Mouse (Mus musculus): ENCODE results near the gene Gm15737.

Gene Gm15737

DNA sequence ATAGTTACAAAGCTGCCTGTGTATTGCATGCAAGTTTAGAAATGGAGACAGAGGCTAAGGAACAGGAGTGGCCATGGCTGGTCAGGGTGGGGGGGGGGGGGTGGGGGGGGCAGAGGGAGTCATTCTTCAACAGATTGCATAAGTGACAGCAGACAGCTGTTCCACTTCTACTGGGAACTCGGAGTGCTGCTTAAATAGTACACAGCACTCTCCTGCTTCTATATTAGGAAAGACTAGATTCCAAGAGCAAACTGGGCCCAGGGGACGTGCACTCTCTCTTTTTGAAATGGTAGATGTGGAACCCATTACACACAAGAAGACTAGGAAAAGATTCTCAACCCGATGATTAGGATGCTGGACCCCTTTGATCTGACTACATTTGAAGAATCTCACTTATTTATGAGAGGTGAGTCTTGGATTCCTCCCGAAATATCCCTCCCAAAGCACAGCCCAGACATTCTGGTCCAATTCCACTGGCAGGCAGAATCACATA lies at the start of gene Gm15737:
Gene Gm15737, plus strand, starts transcription at position 269 of the 493 bp plus-strand sequence.
- DNase-seq (ENCODE audit: low spot score): peak; percentile 26

DNA sequence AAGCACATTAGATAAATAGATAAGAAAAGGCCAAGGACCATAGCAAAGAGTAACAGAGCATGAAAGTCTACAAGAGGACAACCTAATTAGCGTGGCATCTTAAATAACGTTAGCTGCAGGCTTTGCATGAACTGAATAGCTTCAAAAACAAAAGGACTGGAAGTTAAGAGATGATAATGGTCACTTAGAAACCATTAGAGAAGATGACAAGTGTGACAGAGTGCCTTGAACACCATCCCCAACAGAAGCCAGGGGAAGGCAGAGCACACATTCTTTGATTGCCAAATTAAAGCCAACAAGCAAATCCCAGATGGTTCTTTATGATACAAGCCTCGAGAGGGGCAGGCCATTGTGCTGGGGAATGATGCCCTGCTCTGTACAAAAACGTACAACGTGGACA lies 47.6 kb upstream of the Gm15737 start:
- no peak for DNase-seq (ENCODE audit: low spot score)

DNA sequence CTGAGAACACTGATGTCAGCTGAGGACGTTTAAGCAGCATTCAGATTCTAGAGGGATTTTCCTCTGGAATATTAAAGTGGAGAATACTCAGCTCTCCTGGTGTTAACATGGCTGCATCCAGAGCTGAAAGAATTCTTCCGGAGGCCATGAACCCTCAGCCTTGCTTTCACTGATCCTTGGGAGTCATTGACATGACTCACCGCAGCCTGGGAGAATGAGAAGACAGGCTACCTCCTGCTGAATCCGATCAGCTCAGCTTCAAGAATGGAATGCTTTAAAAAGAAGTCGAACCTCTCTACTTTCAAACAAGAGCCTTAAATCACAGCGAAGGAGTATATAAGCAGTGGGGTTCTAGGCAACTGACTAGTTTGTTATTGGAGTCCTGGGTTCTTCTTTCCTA lies 47.2 kb upstream of the Gm15737 start:
- DNase-seq (ENCODE audit: low spot score): no peak

- DNase-seq (ENCODE audit: low spot score): no peak
Measured at GRCm38 (mm10) chr6:92823991-92824390, 45.2 kb upstream of the Gm15737 start.

DNA sequence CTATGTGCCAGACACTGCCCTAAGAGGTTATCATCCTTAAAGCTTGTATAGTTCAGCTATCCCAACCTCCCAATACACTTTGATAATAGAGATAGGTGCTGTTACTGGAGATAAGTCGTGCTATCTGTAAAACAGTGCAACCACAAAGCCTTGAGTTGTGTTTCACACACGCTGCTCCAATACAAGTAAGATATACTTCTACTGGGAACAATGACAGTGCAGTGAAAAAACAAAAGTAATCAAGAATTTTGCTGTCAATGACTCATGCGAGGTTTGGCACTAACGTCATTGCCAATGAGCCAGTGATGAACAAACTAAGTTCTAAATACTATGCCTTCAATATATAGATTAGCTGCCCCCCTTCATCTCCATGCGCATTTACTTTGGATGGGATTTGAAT lies 42.6 kb upstream of the Gm15737 start:
- no peak for DNase-seq (ENCODE audit: low spot score)

GRCm38 (mm10) chr6:92827360-92827759 lies 41.8 kb upstream of the Gm15737 start:
- no peak for DNase-seq (ENCODE audit: low spot score)

- DNase-seq (ENCODE audit: low spot score): no peak
Measured at GRCm38 (mm10) chr6:92829148-92829547, 40.0 kb upstream of the Gm15737 start.

DNA sequence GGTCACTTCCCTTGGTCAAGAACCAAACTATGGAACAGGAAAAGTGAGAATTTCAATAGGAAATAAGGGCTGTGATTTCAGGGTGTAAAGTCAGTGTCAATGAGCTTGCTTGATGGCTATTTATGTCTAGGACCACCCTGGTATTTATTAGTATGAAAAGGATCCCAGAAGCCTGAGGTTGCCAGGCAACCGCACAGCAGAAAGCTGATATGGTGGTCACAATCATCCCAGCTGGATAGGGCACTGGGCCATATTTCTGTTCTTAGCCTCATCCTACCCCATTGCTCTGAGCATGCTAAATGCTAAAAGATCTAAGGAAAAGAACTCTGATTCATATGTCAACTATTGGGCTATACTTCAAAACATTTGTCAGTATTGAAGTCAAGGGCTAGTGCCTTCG lies 38.1 kb upstream of the Gm15737 start:
- DNase-seq (ENCODE audit: low spot score): no peak

DNA sequence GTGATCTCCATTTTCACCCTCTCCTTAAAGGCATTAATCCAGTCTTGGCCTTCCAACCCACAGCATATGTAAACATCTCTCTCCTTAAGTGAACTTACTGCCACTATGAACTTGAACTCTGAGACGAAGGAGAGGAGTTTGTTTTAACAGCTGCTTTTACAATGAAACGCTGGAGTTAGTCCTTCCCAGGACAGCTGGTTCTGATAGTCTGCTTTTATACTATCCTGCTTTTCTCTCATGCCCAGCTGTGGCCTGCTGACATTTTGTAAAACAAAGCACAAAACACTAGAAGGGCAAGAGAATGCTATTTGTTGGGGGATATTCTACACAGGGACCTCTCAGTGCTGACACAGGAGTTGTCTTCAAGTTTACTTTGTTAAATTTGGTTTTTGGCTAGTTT lies 27.2 kb upstream of the Gm15737 start:
- no peak for DNase-seq (ENCODE audit: low spot score)

DNA sequence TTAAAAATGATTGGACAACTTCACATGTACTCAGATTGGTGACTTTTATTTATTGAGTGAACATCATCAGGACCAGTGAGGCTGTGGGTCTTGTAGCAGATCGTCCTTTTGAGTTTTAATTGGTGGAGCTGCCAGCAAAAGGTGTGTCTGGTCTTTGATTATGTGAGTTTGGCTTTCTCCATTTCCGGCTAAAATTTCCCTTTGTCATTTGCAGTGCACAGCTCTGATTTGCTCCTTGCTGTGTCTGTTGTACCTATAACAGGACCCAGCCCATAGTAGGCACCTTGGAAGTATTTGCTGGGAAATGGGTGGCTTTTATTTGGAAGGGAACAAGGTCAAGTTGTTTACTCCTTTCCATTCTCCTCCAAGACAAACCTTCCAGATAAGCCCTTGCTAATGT lies 25.7 kb upstream of the Gm15737 start:
- DNase-seq (ENCODE audit: low spot score): no peak

DNA sequence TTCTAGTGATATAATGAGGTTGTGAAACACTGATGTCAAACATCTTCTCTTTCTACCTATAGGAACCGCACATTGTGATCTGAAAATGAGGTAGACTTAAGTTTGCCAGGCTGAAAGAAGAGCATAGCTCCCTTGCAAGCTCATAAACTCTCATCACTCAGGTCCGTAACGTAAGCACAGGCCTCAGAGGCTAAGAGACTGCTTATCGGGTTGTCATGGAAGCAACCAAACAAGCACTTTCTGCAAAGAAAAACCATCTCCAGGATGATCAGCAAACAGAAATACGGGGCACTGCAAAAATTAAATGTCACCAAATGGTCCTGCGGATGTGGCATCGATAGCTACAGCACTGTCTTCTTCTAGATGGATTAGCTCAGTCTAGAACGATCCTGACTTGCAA lies 23.3 kb upstream of the Gm15737 start:
- DNase-seq (ENCODE audit: low spot score): no peak

- DNase-seq (ENCODE audit: low spot score): no peak
Measured at GRCm38 (mm10) chr6:92846614-92847013, 22.5 kb upstream of the Gm15737 start.

DNA sequence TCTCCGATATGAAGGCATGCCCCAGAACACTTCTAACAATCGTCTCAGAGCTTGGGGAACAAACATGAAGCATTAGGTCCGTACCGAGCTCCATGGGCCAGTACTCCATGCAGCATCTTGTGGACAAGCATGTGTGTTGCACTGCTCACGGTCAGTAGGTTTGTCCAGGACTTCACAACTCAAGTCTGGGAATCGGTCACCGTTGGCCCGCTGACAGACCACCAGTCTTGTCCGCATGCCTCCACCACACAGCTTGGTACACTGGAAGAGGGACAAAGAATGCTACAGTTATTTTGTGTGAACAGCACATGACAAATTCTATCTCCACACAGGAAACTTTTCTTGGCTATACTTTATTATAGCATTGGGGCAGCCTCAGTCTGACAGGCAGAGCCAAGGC lies 19.9 kb upstream of the Gm15737 start:
- DNase-seq (ENCODE audit: low spot score): no peak

DNA sequence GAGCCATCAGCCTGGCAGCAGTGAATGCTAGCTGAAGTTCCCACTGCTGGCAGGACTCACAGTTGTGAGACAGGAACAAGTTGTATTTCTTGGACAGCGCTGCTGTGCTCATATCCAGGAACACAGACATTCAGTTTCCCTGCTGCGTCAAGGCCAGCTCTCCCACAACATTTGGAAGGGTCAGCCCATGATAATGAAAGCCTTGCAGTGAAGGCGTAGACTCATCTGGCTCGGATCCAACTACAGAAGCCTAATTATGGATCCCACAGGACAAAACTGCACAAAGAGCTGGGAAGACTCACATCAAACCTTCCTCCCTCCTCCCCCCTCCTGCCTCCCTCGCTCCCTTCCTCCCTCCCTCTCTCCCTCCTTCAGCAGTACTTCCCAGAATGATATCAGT lies 18.9 kb upstream of the Gm15737 start:
- peak; percentile 36 for DNase-seq (ENCODE audit: low spot score)

GRCm38 (mm10) chr6:92854873-92855272 lies 14.3 kb upstream of the Gm15737 start:
- DNase-seq (ENCODE audit: low spot score): no peak

DNA sequence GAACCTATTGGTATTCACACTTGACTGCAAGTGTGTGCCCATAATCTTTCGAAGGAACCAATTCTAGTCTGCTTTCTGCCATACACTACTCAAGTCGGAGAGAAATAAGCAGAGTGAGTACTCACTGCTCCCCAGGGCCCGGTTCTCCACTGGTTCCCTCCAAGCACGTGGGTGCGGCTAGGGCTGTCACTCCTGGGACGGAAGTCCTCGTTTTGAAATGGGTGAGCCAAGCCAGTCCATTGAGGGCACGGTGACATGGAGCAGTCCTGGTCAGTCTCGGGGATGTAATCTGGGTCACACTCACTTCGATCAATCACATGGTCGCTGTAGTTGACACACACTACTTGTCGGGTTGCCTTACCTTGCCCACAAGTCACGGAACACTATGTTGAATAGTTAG lies 11.4 kb upstream of the Gm15737 start:
- no peak for DNase-seq (ENCODE audit: low spot score)

DNA sequence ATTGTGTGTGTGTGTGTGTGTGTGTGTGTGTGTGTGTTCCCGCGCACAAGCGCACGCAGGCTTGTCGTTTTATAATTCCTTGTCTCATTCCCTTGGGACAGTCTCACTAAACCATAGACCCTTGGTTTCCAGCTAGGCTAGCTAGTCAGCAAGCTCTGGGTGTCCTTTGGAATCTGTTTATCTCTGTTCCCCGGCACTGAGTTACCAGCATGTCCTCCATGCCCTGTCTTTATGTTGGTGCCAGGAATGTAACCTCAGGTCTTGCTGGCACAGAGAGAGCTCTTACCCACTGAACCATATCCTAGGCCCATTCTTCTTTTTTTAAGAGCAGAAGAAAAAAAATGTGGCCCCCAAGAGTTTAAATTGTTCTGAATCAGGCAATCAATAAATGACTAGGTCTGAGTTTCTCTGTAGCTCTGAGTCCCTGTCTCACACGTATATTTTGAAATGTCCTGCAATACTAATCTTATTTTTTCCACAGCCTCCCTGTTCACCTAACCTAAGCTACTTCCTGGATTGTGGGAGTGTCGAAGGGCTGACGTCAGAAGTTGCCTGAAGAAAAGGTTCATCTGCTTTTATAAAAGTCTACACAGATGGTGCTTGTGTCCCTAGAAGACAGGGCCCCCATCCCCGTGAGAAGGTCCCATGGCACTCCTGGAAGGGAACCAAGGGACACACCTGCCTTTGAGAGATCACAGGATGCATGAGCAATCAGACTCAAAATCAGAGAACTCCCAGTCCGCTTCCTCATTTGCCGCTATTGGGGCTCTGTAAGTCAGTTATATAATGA lies 10.2 kb upstream of the Gm15737 start:
- DNase-seq (ENCODE audit: low spot score): no peak

DNA sequence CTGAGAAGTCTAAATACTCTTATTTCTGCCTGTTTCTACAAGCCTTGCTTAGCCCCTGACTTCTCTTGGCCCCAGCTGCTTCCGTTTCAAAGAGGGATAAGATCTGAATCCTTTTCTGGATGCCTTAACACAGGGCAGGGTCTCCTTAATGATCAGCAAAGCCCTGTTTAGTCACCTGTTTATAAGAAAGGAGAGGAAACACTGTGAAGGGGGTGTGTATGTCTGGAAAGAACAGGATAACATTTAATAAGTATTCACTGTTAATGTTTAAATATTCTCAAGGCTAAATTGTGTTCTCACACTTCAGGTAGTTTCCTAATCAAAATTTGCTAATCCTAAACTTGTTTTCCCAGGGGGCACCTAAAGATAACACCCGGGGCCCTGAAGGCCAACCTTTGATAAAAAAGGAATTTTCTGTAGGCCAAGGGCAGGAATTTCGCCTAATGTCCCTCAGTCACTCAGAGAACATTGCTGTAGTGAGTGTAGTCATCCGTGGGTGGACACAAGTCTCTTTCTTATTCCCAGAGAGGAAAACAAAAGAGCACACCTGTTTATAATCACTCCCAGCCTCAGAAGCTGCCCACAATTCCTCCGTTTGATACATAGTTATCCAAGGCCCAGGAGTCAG lies 8.8 kb upstream of the Gm15737 start:
- DNase-seq (ENCODE audit: low spot score): no peak

- no peak for DNase-seq (ENCODE audit: low spot score)
Measured at GRCm38 (mm10) chr6:92862599-92862998, 6.6 kb upstream of the Gm15737 start.

GRCm38 (mm10) chr6:92869582-92870219 lies 544 bp downstream of the Gm15737 start:
- DNase-seq (ENCODE audit: low spot score): no peak

- DNase-seq (ENCODE audit: low spot score): no peak
Measured at GRCm38 (mm10) chr6:92871813-92872212, 2.7 kb downstream of the Gm15737 start.

DNA sequence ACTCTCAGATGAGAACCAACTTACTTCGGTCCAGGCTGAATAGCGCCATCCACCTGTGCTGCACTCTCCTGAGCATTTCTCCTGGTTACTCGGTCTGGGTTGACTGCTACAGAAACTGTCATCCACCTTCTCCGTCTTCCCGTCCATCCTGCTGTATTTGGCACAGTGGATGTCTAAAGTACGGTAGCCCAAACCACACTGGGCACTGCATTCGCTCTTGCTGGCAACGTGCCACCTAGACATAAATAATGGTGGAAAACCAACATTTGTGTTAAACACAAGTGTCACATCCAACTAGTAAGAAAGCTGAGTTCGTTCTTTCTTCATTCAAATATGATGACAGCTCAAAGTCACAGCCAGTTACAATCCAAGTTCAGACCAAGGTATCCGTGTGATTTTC lies 3.6 kb downstream of the Gm15737 start:
- no peak for DNase-seq (ENCODE audit: low spot score)

GRCm38 (mm10) chr6:92874854-92875253 lies 5.7 kb downstream of the Gm15737 start:
- no peak for DNase-seq (ENCODE audit: low spot score)
